13 mouse cellular contexts compared by ENCODE assay signal in the genomic region with DNA sequence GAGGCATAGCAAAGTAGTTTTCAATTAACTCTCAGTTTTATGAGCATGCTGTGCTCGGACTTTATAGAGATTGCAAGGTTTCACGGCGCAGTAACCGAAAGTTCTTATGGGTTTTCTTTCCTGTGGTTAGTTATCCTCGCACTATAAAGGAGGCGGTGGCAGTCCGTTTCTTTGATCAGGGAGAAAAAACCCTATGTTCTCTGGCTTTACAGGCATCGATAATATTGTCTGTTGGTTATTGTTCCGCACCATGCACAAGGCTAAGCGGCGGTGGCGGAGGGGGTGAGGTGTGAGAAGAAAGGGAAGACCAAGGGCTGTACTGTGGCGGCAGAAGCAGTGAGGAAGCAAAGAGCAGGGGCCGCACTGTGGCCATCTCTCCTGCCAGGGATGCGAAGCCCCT.
"Had no signal": no experiment of that assay in that cellular context is flagged by ENCODE, and none has a peak within 500 bp of the region (broad histone marks: within the 10 kb centered on the region; RNA-seq: fewer than 3 reads in every experiment).

No protein-coding gene starts in this region.

- ATAC-seq: intestine, embryonic 15.5 days; liver, postnatal 0 days; midbrain, embryonic 13.5 days had no signal

- H3K4me3 ChIP-seq: intestine, embryonic 15.5 days; kidney, embryonic 15.5 days; layer of hippocampus, adult 2 months; liver, embryonic 13.5 days; midbrain, embryonic 13.5 days; myocyte; neural tube, embryonic 13.5 days had no signal

- H3K27me3 ChIP-seq: intestine, embryonic 15.5 days; kidney, embryonic 15.5 days; midbrain, embryonic 13.5 days; neural tube, embryonic 13.5 days had no signal

- H3K9me3 ChIP-seq: intestine, embryonic 15.5 days; kidney, embryonic 15.5 days; liver, embryonic 13.5 days; midbrain, embryonic 13.5 days; neural tube, embryonic 13.5 days had no signal

- H3K4me2 ChIP-seq: intestine, embryonic 15.5 days; kidney, embryonic 15.5 days; liver, embryonic 13.5 days; midbrain, embryonic 13.5 days; neural tube, embryonic 13.5 days had no signal

- DNase-seq: kidney, adult 18-20 months; liver; liver, embryonic 13.5 days; liver, postnatal 0 days; right cerebral cortex, adult 18-20 months; thymus, adult 2 months; thymus, postnatal 25 days had no signal

- H3K9ac ChIP-seq: intestine, embryonic 15.5 days; kidney, embryonic 15.5 days; liver, embryonic 13.5 days; liver, postnatal 0 days; midbrain, embryonic 13.5 days; neural tube, embryonic 13.5 days had no signal

- H3K4me1 ChIP-seq: intestine, embryonic 15.5 days; kidney, embryonic 15.5 days; midbrain, embryonic 13.5 days; neural tube, embryonic 13.5 days had no signal

- H3K27ac ChIP-seq: intestine, embryonic 15.5 days; kidney, embryonic 15.5 days; layer of hippocampus, adult 2 months; liver, embryonic 13.5 days; midbrain, embryonic 13.5 days; neural tube, embryonic 13.5 days had no signal

- H3K36me3 ChIP-seq: intestine, embryonic 15.5 days; kidney, embryonic 15.5 days; liver, embryonic 13.5 days; midbrain, embryonic 13.5 days; neural tube, embryonic 13.5 days had no signal
